Mouse (Mus musculus): Measurements from ENCODE around the gene Aars2. TPM values are rescaled to one million over a fixed set of nuclear protein-coding genes. Genes with fewer than 3 reads are reported as not detected.

Aars2 gene
- polyA plus RNA-seq, 1 experiment from 2014 or later, result 19.4 TPM

DNA sequence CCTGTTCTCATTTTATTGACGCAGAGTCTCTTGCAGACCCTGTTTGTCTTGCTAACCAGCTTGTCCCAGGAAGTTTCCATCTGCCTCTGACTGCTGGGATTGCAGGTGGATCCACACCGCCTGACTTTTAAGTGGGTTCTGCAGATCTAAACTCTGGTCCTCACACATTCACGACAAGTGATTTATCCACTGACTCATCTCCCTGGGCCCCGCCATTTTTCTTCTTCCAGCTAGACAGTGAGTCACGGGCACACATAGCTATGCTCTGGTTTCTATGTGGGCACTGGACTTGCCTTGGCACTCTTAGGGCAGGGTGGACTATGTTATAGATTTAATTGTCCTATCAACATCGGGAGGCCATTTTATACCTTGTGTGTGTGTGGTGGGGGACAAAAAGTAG is 16.9 kb upstream of the Aars2 start:
- H3K4me3 ChIP-seq (ENCODE audit: low read depth, low read length), result no peak overlapping the region
- no peak overlapping the region for H3K27ac ChIP-seq (ENCODE audit: low read depth, low read length)
- H3K9ac ChIP-seq (ENCODE audit: low read depth, low read length), result no peak overlapping the region
- 76% methylated on average over 6 of the region's 6 CpGs for WGBS
- H3K9me3 ChIP-seq (ENCODE audit: control insufficient read depth, low read length), result no peaks in the 10 kb centered on the region
- peaks cover 9% of the 10 kb centered on the region for H3K27me3 ChIP-seq (replicated peaks; ENCODE audit: control insufficient read depth, insufficient read depth, low read length)
- no peaks in the 10 kb centered on the region for H3K36me3 ChIP-seq (ENCODE audit: control insufficient read depth, insufficient read depth, low read length)
- ATAC-seq (replicated peaks; ENCODE audit: low FRiP score) (no peak), DNase-seq (ENCODE audit: low spot score) (no peak)
- H3K4me1 ChIP-seq (replicated peaks; ENCODE audit: control insufficient read depth, insufficient read depth, low read length), result no peaks in the 10 kb centered on the region
- H3K4me2 ChIP-seq, result no peak overlapping the region

DNA sequence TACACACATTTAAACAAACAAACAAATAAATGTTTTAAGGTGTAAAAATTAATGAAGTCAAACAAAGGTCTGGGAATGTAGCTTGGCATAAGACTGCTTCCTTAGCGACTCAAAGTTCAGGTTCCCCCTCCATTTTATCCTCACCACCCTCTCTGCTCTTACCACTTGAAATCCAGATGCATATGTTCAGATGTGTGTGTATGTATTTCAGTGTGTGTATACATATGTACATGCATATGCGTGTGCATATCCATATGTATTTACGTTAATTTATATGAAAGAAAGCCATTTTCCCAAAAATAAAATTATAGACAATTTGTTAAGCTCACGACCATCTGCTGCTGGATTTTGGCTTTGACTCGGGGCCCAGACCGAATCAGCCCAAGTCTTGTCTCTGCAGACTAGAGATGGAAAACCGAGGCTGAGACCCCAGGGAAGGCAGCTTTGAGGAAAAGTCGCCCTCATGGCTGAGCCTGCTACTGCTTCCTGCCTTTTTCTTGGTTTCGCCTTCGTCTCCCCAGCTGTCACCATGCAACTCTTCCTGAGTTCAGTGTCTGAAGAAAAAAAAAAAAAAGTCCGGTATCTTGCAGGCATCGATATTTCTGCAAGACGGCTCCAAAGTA is 16.0 kb upstream of the Aars2 start:
- WGBS, result 65% methylated on average over 13 of the region's 13 CpGs
- H3K4me1 ChIP-seq (replicated peaks; ENCODE audit: control insufficient read depth, insufficient read depth, low read length), result no peaks in the 10 kb centered on the region

DNA sequence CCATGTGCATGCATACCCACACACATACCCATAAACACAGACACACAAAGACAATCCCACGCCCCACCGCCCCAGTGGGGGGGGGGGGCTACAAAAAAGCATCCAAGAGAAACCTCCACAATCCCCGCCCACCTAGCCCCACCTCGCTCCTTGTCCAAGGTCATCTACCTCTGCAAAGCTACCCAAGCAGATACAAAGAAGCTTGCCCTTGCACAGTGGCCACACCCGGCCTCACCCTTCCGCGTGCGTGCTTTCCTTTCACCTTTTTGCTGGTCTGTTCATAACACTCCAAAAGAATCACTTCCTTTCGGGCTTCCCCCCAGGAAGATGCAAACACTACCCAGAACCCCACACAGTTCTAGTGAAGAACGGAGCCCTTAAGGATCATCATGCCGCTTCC is 11.2 kb upstream of the Aars2 start:
- H3K9me3 ChIP-seq (ENCODE audit: control insufficient read depth, low read length), result no peaks in the 10 kb centered on the region
- H3K4me3 ChIP-seq (ENCODE audit: low read depth, low read length), result no peak overlapping the region
- H3K27me3 ChIP-seq (replicated peaks; ENCODE audit: control insufficient read depth, insufficient read depth, low read length), result 0 out of 2 replicates have a peak, but pooled peaks cover 2% of the 10 kb centered on the region
- H3K9ac ChIP-seq (ENCODE audit: low read depth, low read length), result no peak overlapping the region
- DNase-seq (ENCODE audit: low spot score) (no peak), ATAC-seq (replicated peaks; ENCODE audit: low FRiP score) (no peak)
- no peaks in the 10 kb centered on the region for H3K4me1 ChIP-seq (replicated peaks; ENCODE audit: control insufficient read depth, insufficient read depth, low read length)
- no peak overlapping the region for H3K27ac ChIP-seq (ENCODE audit: low read depth, low read length)
- 73% methylated on average over 11 of the region's 11 CpGs for whole genome bisulfite sequencing
- H3K36me3 ChIP-seq (ENCODE audit: control insufficient read depth, insufficient read depth, low read length), result no peaks in the 10 kb centered on the region
- no peak overlapping the region for H3K4me2 ChIP-seq

More for the DNA sequence above, 16.0 kb upstream of the Aars2 start:
- peaks cover 9% of the 10 kb centered on the region for H3K27me3 ChIP-seq (replicated peaks; ENCODE audit: control insufficient read depth, insufficient read depth, low read length)
- H3K9ac ChIP-seq (ENCODE audit: low read depth, low read length), result no peak overlapping the region
- ATAC-seq (replicated peaks; ENCODE audit: low FRiP score), result no peak
- DNase-seq (ENCODE audit: low spot score), result no peak
- no peak overlapping the region for H3K4me2 ChIP-seq
- H3K27ac ChIP-seq (ENCODE audit: low read depth, low read length), result no peak overlapping the region
- H3K36me3 ChIP-seq (ENCODE audit: control insufficient read depth, insufficient read depth, low read length), result no peaks in the 10 kb centered on the region
- H3K9me3 ChIP-seq (ENCODE audit: control insufficient read depth, low read length), result no peaks in the 10 kb centered on the region
- no peak overlapping the region for H3K4me3 ChIP-seq (ENCODE audit: low read depth, low read length)

DNA sequence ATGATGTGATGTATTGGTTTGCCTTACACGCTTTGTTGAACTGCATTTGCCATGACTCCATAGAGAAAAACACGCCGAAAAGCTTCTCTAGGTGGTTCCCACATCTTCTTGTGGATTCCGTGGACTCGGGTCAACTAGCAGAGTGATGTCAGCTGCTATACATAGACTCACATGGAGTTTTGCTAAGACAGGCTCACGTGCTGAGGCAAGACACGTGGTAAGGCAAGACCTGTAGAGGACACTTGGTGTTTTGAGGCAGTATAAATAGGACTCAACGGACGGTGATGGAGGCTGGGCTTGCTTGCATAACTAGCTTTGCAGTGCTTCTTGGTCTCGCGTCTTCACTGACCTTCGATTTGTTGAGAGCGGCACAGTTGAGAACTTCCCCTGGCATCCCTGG is 8.2 kb upstream of the Aars2 start:
- H3K36me3 ChIP-seq (ENCODE audit: control insufficient read depth, insufficient read depth, low read length), result no peaks in the 10 kb centered on the region
- no peak for DNase-seq (ENCODE audit: low spot score)
- 0 out of 2 replicates have a peak, but pooled peaks cover 2% of the 10 kb centered on the region for H3K27me3 ChIP-seq (replicated peaks; ENCODE audit: control insufficient read depth, insufficient read depth, low read length)
- no peak overlapping the region for H3K9ac ChIP-seq (ENCODE audit: low read depth, low read length)
- ATAC-seq (replicated peaks; ENCODE audit: low FRiP score), result no peak
- no peak overlapping the region for H3K27ac ChIP-seq (ENCODE audit: low read depth, low read length)
- H3K4me2 ChIP-seq, result no peak overlapping the region
- no peaks in the 10 kb centered on the region; the same call in 1 of the 2 replicates for H3K4me1 ChIP-seq (replicated peaks; ENCODE audit: control insufficient read depth, insufficient read depth, low read length)
- 77% methylated on average over 13 of the region's 13 CpGs for WGBS
- H3K4me3 ChIP-seq (ENCODE audit: low read depth, low read length), result no peak overlapping the region
- H3K9me3 ChIP-seq (ENCODE audit: control insufficient read depth, low read length), result no peaks in the 10 kb centered on the region

DNA sequence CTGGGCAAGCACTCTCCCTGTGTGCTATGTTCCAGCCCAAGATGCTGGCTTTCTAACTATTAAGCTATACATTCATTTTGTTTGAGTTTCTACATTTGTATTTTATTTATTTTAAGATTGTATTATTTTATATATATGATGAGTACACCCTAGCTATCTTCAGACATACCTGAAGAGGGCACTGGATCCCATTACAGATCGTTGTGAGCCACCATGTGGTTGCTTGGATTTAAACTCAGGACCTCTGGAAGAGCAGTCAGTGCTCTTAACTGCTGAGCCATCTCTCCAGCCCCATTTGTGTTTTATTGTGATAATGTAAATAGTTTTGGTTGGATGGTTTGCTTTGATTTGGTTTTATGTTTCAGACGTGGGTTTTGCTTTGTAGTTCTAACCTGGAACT is 7.1 kb upstream of the Aars2 start:
- H3K27ac ChIP-seq (ENCODE audit: low read depth, low read length), result no peak overlapping the region
- H3K9ac ChIP-seq (ENCODE audit: low read depth, low read length), result no peak overlapping the region
- no peaks in the 10 kb centered on the region for H3K9me3 ChIP-seq (ENCODE audit: control insufficient read depth, low read length)
- H3K36me3 ChIP-seq (ENCODE audit: control insufficient read depth, insufficient read depth, low read length), result no peaks in the 10 kb centered on the region
- no peaks in the 10 kb centered on the region for H3K27me3 ChIP-seq (replicated peaks; ENCODE audit: control insufficient read depth, insufficient read depth, low read length)
- 51% methylated on average over 2 of the region's 2 CpGs for WGBS
- no peak overlapping the region for H3K4me3 ChIP-seq (ENCODE audit: low read depth, low read length)
- ATAC-seq (replicated peaks; ENCODE audit: low FRiP score), result no peak
- peaks cover 2% of the 10 kb centered on the region; the same call in 1 of the 2 replicates for H3K4me1 ChIP-seq (replicated peaks; ENCODE audit: control insufficient read depth, insufficient read depth, low read length)
- no peak for DNase-seq (ENCODE audit: low spot score)
- H3K4me2 ChIP-seq, result no peak overlapping the region

DNA sequence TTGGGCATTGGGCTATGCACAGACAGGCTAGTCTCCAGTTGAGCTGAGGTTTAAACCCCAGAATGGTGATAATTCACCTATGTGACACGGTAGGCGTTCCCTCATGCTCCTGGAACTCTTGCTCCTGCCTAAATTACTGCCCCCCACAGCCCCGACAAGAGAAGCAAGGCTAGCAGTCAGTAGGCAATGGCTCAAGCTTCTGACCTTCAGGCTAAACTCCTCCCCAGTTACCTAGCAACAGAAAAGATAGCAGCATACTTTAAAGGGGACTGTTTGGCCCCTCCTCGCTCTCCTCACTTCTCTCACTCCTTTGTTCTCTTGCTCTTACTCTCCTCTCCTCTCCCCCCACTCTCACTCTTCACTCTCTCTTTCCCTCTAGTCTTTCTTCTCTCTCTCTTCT is 5.7 kb upstream of the Aars2 start:
- peaks cover 2% of the 10 kb centered on the region; the same call in 1 of the 2 replicates for H3K4me1 ChIP-seq (replicated peaks; ENCODE audit: control insufficient read depth, insufficient read depth, low read length)
- H3K4me3 ChIP-seq (ENCODE audit: low read depth, low read length), result no peak overlapping the region
- WGBS, result 39% methylated on average over 4 of the region's 4 CpGs
- H3K36me3 ChIP-seq (ENCODE audit: control insufficient read depth, insufficient read depth, low read length), result no peaks in the 10 kb centered on the region
- H3K9me3 ChIP-seq (ENCODE audit: control insufficient read depth, low read length), result no peaks in the 10 kb centered on the region
- no peak for DNase-seq (ENCODE audit: low spot score)
- ATAC-seq (replicated peaks; ENCODE audit: low FRiP score), result no peak
- no peaks in the 10 kb centered on the region for H3K27me3 ChIP-seq (replicated peaks; ENCODE audit: control insufficient read depth, insufficient read depth, low read length)
- H3K27ac ChIP-seq (ENCODE audit: low read depth, low read length), result no peak overlapping the region
- no peak overlapping the region for H3K4me2 ChIP-seq
- no peak overlapping the region for H3K9ac ChIP-seq (ENCODE audit: low read depth, low read length)

DNA sequence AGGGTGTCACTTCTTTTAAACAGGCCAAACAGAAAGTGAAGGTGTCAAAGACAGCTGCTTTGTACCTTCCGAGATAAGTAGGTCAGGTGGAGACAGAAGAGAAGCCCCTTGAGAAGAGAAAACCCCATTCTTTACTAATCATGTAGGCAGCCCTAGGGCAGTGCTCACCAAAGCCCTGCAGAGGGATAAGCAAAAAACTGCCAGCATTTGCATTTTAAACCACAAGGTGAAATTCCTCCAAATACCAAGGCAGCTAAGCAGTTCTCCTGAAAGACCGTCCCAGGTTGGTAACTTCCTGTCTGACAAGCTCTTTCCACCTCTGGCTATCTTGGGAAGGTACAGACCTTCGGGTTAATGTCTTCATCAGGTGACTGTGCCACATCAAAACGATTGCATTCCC is 4.3 kb upstream of the Aars2 start:
- Histone ChIP-seq H3K4me3 (ENCODE audit: low read depth, low read length) (no peak overlapping the region), H3K27ac (ENCODE audit: low read depth, low read length) (no peak overlapping the region), H3K36me3 (ENCODE audit: control insufficient read depth, insufficient read depth, low read length) (no peaks in the 10 kb centered on the region), H3K4me2 (no peak overlapping the region), H3K9me3 (ENCODE audit: control insufficient read depth, low read length) (no peaks in the 10 kb centered on the region), H3K27me3 (replicated peaks; ENCODE audit: control insufficient read depth, insufficient read depth, low read length) (no peaks in the 10 kb centered on the region), H3K9ac (ENCODE audit: low read depth, low read length) (no peak overlapping the region), H3K4me1 (replicated peaks; ENCODE audit: control insufficient read depth, insufficient read depth, low read length) (peaks cover 4% of the 10 kb centered on the region; the same call in 1 of the 2 replicates)
- WGBS, result 60% methylated on average over 4 of the region's 4 CpGs
- no peak for DNase-seq (ENCODE audit: low spot score)
- ATAC-seq (replicated peaks; ENCODE audit: low FRiP score), result no peak

DNA sequence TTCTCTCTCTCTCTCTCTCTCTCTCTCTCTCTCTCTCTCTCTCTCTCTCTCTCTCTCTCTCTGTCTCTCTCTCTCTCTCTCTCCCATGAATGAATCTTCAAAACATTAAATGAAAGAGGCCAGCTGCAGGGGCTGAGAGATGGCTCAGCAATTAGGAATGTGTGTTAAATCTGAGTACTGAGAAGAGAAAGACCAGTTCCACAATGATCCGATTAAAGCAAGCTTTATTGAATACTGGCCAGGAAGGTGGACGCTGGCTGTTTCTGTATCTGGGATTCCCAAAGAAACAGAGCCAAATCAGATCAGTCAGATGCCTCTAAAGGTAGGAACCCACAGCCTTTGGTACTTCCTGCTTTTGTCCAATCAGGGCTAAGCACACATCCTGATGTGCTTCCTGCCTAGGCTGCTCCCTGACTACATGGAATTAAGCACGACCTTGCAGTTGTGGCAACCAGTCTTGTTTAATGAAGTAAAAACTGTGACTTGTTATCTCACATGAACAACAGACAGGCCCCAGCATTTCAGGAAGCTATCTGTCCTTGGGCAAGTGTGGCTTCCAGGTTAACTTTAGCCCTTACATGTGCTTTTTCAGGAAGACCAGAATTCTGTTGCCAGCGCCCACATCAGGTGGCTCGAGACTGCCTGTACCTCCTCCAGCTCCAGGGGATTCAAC is 3.2 kb upstream of the Aars2 start:
- Histone ChIP-seq H3K9ac (ENCODE audit: low read depth, low read length) (no peak overlapping the region), H3K4me2 (no peak overlapping the region), H3K4me3 (ENCODE audit: low read depth, low read length) (no peak overlapping the region), H3K36me3 (ENCODE audit: control insufficient read depth, insufficient read depth, low read length) (no peaks in the 10 kb centered on the region; the same call in 1 of the 2 replicates), H3K27ac (ENCODE audit: low read depth, low read length) (no peak overlapping the region; the same call in 1 of the 2 replicates), H3K27me3 (replicated peaks; ENCODE audit: control insufficient read depth, insufficient read depth, low read length) (no peaks in the 10 kb centered on the region), H3K4me1 (replicated peaks; ENCODE audit: control insufficient read depth, insufficient read depth, low read length) (peaks cover 6% of the 10 kb centered on the region; the same call in 1 of the 2 replicates), H3K9me3 (ENCODE audit: control insufficient read depth, low read length) (no peaks in the 10 kb centered on the region)
- WGBS, result 32% methylated on average over 5 of the region's 5 CpGs
- DNase-seq (ENCODE audit: low spot score) (no peak), ATAC-seq (replicated peaks; ENCODE audit: low FRiP score) (no peak)
